Mouse (Mus musculus) midbrain, embryonic 12.5 days (tissue): ENCODE measurements around the gene Klf6. TPM values are rescaled to one million over a fixed set of nuclear protein-coding genes. Genes with fewer than 3 reads are reported as not detected.

ENCODE experiments used
- ATAC-seq: fragments of 200-750 bp; cut with Nextera tagmentation; 2 replicates; pipeline ENCODE4 v1.8.0; 2017; ENCODE audit warnings: low read depth, moderate TSS enrichment, moderate library complexity; ENCODE audit not compliant: low FRiP score
- H3K27ac ChIP-seq: fragments of 300-500 bp; sonication (generic); replicated peaks from 2 replicates; pipeline ENCODE4 v1.5.1; 2016; ENCODE audit warnings: mild to moderate bottlenecking
- H3K27me3 ChIP-seq: fragments of 300-500 bp; sonication (generic); 2 replicates; pipeline ENCODE4 v1.6.1; 2016; ENCODE audit warnings: mild to moderate bottlenecking
- H3K36me3 ChIP-seq: fragments of 300-500 bp; sonication (generic); 2 replicates; pipeline ENCODE4 v1.6.1; 2016
- H3K4me1 ChIP-seq: fragments of 300-500 bp; sonication (generic); 2 replicates; pipeline ENCODE4 v1.6.1; 2016
- H3K4me2 ChIP-seq: fragments of 300-500 bp; sonication (generic); replicated peaks from 2 replicates; pipeline ENCODE4 v1.6.1; 2016; ENCODE audit warnings: mild to moderate bottlenecking, moderate library complexity
- H3K4me3 ChIP-seq: fragments of 300-500 bp; sonication (generic); 2 replicates; pipeline ENCODE4 v1.5.1; 2016; ENCODE audit warnings: mild to moderate bottlenecking
- H3K9ac ChIP-seq: fragments of 300-500 bp; sonication (generic); replicated peaks from 2 replicates; pipeline ENCODE4 v1.6.1; 2016; ENCODE audit warnings: mild to moderate bottlenecking, moderate library complexity
- H3K9me3 ChIP-seq: fragments of 300-500 bp; sonication (generic); 2 replicates; pipeline ENCODE4 v1.6.1; 2016; ENCODE audit warnings: mild to moderate bottlenecking
- WGBS: fragments of 180-500 bp; shearing (Covaris S2); methylation state at CpG from one replicate; pipeline ENCODE4 v1.1.7; 2016; 5-methylcytosine and 5-hydroxymethylcytosine counted together
- polyA plus RNA-seq: library from polyadenylated mRNA; unstranded; fragments of >200 nt; fragmentation: Nextera tagmentation; extraction: Ambion mirVana; gene quantifications from 2 replicates; pipeline ENCODE4 v1.2.1, GENCODE M21; 2016

Gene Klf6
- polyA plus RNA-seq: 71.6 and 77.0 TPM in 2 replicates

DNA sequence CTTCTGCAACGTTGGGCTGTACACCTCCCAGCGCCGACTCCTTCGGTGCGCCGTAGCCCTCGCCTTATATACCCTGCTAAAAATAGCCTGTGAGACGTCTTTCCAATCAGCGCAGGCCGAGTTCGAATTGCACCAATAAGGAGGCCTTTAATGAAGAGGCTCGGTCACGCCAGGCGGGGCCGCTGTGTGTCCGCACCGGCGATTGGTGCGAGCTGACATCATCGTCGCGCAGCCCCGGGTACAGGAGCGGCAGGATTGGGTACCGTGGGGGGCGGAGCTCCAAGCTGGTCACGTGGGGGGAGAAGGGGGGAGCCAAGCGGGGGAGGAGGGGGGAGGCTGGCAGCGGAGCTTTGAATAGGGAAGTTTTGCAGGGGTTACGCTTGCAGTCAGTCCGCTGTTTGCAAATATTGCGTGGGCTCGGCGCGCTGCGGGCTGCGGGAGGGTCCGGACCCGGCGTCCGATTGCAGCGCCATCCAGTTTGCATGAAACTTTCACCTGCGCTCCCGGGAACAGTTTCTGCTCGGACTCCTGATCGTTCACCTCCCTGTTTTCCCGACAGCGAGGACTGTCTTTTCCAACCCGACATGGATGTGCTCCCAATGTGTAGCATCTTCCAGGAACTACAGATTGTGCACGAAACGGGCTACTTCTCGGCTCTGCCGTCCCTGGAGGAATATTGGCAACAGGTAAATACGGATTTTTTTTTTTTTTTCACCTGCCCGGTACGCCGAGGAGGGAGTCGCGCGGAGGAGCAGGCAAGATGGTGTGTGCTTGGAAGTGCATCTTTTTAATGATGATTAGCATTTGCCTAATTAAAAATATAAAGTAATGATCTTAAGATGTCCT, at the start of gene Klf6:
Gene Klf6, plus strand, starts transcription at position 326 of the 846 bp plus-strand sequence.
- Histone ChIP-seq H3K9ac (peak within 1 kb of the TSS; percentile 82), H3K36me3 (peaks cover 17% of the 10 kb centered on the region), H3K4me3 (peak within 1 kb of the TSS; percentile 66), H3K4me1 (peaks cover 16% of the 10 kb centered on the region), H3K9me3 (no peaks in the 10 kb centered on the region), H3K27me3 (no peaks in the 10 kb centered on the region), H3K4me2 (peak within 1 kb of the TSS; percentile 68), H3K27ac (peak within 1 kb of the TSS; percentile 99)
- ATAC-seq: peak; percentile 99
- 0% methylated on average over 57 of the region's 60 CpGs for WGBS

DNA sequence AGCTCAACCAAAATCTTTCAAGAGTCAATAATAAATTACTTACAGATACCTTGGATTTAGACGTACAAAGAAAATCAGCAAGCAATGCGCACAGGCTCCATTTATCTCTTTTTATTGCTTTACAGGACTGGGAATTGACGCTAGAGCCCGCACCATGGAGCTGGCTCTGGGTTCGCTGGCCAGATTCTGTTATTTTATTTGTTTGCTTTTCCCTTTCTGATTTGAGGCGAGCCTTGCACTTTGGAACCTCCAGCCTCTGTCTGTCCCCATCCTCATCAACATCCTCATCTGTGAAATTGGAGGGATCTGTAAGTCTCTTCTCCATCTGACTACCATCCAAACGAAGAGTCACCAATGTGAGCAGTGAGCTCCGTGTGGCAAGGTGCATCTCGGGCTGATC, 47.8 kb upstream of the Klf6 start:
- H3K9ac ChIP-seq: no peak overlapping the region
- no peaks in the 10 kb centered on the region for H3K4me1 ChIP-seq
- no peak overlapping the region for H3K27ac ChIP-seq
- no peak overlapping the region for H3K4me2 ChIP-seq
- no peaks in the 10 kb centered on the region for H3K27me3 ChIP-seq
- no peaks in the 10 kb centered on the region for H3K36me3 ChIP-seq
- ATAC-seq: no peak
- 98% methylated on average over 9 of the region's 9 CpGs for WGBS
- H3K4me3 ChIP-seq: no peak overlapping the region
- H3K9me3 ChIP-seq: no peaks in the 10 kb centered on the region

DNA sequence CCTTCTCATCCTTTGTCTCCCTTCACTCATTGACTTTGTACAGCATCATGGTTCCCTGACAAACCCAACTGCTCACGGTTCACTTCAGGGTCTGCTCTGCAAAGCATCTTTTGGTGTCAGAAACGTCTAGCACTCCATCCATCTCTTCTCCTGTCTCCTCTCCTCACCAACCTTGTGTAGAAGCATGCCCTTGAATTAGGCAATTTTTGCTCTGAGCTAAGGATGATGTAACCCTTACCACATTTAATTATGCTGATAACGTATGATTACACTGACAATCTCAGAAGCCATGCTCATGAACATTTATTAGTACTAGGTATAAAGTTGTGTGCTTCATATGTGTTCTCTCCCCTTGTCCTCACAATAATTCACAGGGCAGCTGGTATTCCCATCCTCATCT, 44.0 kb upstream of the Klf6 start:
- Histone ChIP-seq H3K4me1 (no peaks in the 10 kb centered on the region), H3K9me3 (no peaks in the 10 kb centered on the region), H3K4me3 (no peak overlapping the region), H3K27ac (no peak overlapping the region), H3K9ac (no peak overlapping the region), H3K36me3 (no peaks in the 10 kb centered on the region), H3K4me2 (no peak overlapping the region), H3K27me3 (no peaks in the 10 kb centered on the region)
- 86% methylated on average over 3 of the region's 3 CpGs for WGBS
- ATAC-seq: no peak

DNA sequence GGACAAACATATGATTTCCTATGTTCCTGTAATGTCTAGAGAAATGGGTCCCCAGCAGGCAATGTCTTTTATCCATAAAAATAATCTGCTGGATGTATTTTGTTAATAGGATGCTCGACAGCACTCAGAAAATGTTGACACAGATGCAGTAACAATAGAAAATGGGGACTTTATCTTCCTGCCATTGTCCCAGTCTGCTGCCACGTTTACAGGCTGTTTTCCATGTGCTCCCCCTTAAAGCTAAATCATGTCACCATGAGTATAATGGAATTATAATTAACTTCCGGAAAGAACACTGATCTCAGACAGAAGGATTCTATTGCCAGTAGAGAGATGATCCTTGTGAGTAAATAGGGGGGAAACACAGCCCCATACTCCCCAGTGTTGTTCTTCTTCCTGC, 42.1 kb upstream of the Klf6 start:
- no peak overlapping the region for H3K4me2 ChIP-seq
- H3K27ac ChIP-seq: no peak overlapping the region
- no peak for ATAC-seq
- no peaks in the 10 kb centered on the region for H3K4me1 ChIP-seq
- 56% methylated on average over 3 of the region's 3 CpGs for WGBS
- no peaks in the 10 kb centered on the region for H3K9me3 ChIP-seq
- no peaks in the 10 kb centered on the region for H3K27me3 ChIP-seq
- H3K36me3 ChIP-seq: no peaks in the 10 kb centered on the region
- no peak overlapping the region for H3K4me3 ChIP-seq
- no peak overlapping the region for H3K9ac ChIP-seq

DNA sequence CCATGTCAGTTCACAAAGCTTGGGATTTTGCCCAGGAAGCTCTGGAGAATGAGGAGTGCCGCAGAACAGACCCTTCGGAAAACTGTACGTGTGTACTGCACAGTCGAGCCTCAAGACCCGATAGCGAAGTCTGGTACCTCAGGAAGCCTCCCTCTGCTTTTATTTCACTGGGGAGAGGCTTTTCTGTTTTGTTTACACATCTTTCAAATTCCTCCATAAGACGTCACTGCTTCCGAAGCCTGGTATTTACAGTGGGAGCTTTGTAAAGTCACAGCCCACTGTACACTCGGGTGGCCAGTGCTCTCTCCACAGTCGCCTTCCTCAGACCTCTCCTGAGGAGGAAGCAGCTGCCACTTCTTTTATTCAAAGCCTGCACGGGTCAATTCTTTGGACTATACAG, 38.7 kb upstream of the Klf6 start:
- no peak for ATAC-seq
- Histone ChIP-seq H3K9me3 (no peaks in the 10 kb centered on the region), H3K4me2 (no peak overlapping the region), H3K36me3 (no peaks in the 10 kb centered on the region), H3K4me3 (no peak overlapping the region), H3K9ac (no peak overlapping the region), H3K27ac (no peak overlapping the region), H3K4me1 (no peaks in the 10 kb centered on the region), H3K27me3 (no peaks in the 10 kb centered on the region)
- 74% methylated on average over 11 of the region's 11 CpGs for WGBS

DNA sequence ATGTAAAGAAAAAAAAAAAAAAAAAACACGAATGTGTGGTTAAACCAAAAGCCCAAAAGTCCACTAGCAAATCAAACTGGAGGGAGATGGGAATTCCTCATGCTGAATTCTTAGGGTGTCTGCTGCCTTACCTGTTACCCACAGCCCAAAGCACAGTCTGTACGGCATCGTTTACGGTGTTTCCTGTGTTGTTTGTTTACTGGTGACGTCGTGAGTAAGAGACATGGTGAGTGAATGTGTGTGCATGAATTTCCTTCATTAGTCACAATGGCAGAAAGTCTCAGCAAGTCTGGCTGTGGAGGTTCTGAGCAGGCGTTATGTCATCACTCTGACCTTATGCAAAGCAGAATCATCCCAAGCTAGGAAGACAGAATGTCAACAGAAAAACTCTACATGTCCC, 38.1 kb upstream of the Klf6 start:
- H3K27me3 ChIP-seq: no peaks in the 10 kb centered on the region
- ATAC-seq: no peak
- WGBS: 84% methylated on average over 7 of the region's 7 CpGs
- no peaks in the 10 kb centered on the region for H3K36me3 ChIP-seq
- no peaks in the 10 kb centered on the region for H3K4me1 ChIP-seq
- no peak overlapping the region for H3K9ac ChIP-seq
- H3K4me3 ChIP-seq: no peak overlapping the region
- H3K4me2 ChIP-seq: no peak overlapping the region
- no peaks in the 10 kb centered on the region for H3K9me3 ChIP-seq
- H3K27ac ChIP-seq: no peak overlapping the region

DNA sequence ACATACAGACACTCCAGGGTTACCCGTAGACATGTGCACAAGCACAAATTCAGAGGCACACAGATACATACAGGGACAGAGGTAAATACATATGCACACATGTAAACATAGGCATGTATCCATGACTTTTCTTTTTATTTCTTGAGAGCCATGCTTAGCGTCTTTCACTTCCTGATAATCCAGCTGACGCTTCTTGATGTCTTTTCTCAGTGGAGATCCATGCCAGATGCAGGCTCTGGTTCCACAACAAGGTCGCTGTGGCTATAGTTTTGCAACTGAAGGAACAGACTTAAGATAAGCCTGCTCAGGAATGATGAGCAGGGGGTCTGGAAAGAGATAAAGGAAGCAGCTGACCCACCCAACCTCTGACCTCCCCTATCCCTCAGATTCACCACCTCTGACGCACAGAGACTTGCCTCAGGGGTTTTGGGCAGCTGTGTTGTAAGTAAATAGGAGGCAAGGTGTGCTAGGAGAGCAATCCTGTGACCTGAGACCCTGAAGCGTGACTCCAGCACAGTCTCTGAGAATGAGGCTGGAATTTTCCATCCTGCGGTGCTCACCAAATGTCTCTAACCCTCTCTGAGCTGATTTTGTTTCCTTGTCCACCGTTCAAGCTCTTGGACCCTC, 37.0 kb upstream of the Klf6 start:
- ATAC-seq: no peak
- Histone ChIP-seq H3K27me3 (no peaks in the 10 kb centered on the region), H3K27ac (no peak overlapping the region), H3K4me2 (no peak overlapping the region), H3K9ac (no peak overlapping the region), H3K36me3 (no peaks in the 10 kb centered on the region), H3K4me1 (no peaks in the 10 kb centered on the region), H3K4me3 (no peak overlapping the region), H3K9me3 (no peaks in the 10 kb centered on the region)
- WGBS: 60% methylated on average over 8 of the region's 8 CpGs

DNA sequence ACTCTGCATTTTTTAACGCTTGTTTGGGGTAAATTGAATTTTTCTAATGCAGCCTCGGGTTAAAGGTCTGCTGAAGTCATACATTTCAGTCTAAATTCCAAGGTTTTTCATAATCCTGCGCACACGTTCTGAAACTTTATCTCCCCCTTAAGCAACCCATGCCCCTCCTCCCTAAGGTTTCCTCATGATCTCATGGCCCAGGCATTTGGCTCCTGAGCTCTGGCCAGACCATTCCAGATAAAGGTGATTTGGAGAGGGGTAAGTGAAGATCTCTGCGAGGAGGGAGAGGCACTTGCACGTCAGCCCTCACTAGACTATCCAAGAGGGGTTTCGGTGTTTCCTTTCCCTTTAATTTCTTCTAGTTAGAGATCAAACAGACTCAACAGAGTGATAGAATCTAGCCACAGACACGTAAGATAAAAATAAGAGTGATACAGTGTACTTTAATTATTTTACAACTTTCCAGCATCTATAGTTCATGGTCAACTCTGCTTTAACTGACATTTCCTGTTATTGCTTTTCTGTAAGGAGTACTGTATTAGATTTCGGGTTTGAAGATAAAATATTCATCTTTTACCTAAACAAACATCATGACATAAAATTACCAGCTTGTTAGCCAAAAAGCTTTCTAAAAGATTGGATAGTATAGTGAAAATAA, 35.0 kb upstream of the Klf6 start:
- no peak for ATAC-seq
- no peak overlapping the region for H3K27ac ChIP-seq
- H3K4me3 ChIP-seq: no peak overlapping the region
- 72% methylated on average over 9 of the region's 9 CpGs for WGBS
- no peaks in the 10 kb centered on the region for H3K36me3 ChIP-seq
- H3K9ac ChIP-seq: no peak overlapping the region
- H3K9me3 ChIP-seq: no peaks in the 10 kb centered on the region
- no peaks in the 10 kb centered on the region for H3K4me1 ChIP-seq
- H3K27me3 ChIP-seq: peaks cover 8% of the 10 kb centered on the region
- no peak overlapping the region for H3K4me2 ChIP-seq

DNA sequence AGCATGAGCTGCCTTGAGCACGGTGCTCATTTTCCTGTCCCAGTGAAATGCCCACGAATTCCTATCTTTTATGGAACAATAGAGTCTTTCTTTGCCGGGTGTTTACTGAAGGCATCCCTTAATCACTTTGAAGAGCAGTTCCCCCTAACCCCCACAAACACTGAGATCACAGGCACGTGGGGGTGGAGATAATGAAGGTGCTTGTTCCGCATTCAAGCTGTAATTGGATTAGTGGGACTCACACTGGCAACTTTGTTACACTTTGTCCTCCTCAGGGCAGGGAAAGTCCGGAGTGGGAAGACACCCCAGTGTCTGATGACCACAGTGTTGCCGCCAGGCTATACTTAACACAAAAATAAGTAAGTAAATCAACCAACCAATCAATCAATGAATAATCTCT, 29.3 kb upstream of the Klf6 start:
- no peak overlapping the region for H3K9ac ChIP-seq
- H3K27ac ChIP-seq: no peak overlapping the region
- no peaks in the 10 kb centered on the region for H3K4me1 ChIP-seq
- H3K4me2 ChIP-seq: no peak overlapping the region
- no peaks in the 10 kb centered on the region for H3K9me3 ChIP-seq
- 4% methylated on average over 7 of the region's 7 CpGs for WGBS
- no peak overlapping the region for H3K4me3 ChIP-seq
- no peaks in the 10 kb centered on the region for H3K36me3 ChIP-seq
- no peak for ATAC-seq
- peaks cover 32% of the 10 kb centered on the region for H3K27me3 ChIP-seq

DNA sequence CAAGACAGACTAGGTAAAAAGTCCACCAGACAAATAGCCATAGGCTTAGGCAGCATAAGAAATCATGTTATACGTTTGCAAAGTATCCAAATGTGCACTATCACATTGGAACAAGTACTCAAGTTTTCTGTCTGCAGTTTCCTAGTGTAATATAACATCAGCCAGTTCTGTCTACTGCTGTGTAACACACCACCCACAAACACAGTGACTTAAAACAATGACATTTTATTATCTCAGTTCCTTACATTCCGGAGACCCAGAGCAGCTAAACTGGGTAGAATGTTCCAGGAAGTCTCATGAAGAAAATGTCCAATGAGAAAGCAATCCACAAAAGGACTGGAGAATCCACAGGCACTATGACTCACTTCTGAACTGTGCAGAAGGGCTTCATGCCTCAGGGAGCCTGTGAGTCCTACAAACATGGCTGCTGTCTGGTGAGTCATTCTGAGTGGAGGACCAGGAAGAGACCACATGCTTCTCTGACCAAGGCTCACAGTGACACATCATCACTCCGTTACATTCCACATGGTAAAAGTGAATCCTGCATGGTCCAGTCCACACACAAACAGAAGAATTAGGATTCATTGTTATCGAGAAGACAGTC, 24.0 kb upstream of the Klf6 start:
- ATAC-seq: no peak
- H3K4me1 ChIP-seq: no peaks in the 10 kb centered on the region
- no peak overlapping the region for H3K4me3 ChIP-seq
- no peaks in the 10 kb centered on the region for H3K36me3 ChIP-seq
- no peak overlapping the region for H3K27ac ChIP-seq
- WGBS: 85% methylated on average over 4 of the region's 4 CpGs
- H3K27me3 ChIP-seq: peaks cover 17% of the 10 kb centered on the region
- H3K9me3 ChIP-seq: no peaks in the 10 kb centered on the region
- no peak overlapping the region for H3K4me2 ChIP-seq
- no peak overlapping the region for H3K9ac ChIP-seq

DNA sequence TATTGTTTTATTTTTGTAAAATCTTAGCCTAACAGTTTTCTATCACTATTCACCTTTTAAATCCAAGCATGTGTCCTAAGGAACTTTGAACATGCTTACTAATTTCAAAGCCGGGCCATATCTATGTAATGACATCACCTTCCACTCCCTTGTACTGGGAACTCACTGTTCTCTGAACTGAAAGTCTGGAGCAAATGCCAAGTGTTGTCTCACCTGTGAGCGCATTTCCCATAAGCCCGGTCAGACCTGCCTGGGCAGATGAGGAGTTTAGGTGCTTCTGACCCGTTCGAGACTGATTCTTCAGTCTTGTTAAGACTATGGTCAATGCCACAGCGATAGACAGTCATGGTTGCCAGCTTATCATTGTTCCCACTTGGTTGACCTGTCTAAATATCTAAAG, 19.9 kb upstream of the Klf6 start:
- Histone ChIP-seq H3K36me3 (no peaks in the 10 kb centered on the region), H3K27me3 (no peaks in the 10 kb centered on the region), H3K4me2 (no peak overlapping the region), H3K4me1 (no peaks in the 10 kb centered on the region), H3K27ac (no peak overlapping the region), H3K9me3 (no peaks in the 10 kb centered on the region), H3K9ac (no peak overlapping the region), H3K4me3 (no peak overlapping the region)
- WGBS: 91% methylated on average over 6 of the region's 6 CpGs
- ATAC-seq: no peak

DNA sequence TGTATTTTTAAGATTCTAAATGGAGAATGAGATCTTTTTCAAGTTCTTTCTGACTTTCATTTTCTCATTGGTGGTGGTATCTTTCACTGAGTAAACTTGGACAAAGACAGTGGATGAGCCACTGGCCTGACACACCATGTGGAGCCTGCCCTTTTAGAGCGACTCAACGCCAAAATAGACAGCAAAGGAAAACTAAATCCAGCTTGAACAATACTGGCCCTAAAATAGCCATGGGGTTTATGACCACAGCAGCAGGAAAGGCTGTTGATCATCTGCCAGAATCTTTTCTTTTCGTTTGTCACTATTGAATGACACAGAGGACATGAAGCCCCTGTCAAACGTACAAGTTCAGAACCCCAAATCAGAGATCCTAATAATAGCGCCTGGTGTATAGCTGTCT, 18.4 kb upstream of the Klf6 start:
- Histone ChIP-seq H3K9me3 (no peaks in the 10 kb centered on the region), H3K27me3 (no peaks in the 10 kb centered on the region), H3K9ac (no peak overlapping the region), H3K4me3 (no peak overlapping the region), H3K27ac (no peak overlapping the region), H3K4me2 (no peak overlapping the region), H3K36me3 (no peaks in the 10 kb centered on the region), H3K4me1 (no peaks in the 10 kb centered on the region)
- no peak for ATAC-seq
- 65% methylated on average over 5 of the region's 5 CpGs for WGBS
